Mouse (Mus musculus): ENCODE measurements around the gene Krt75. TPM values are rescaled to one million over a fixed set of nuclear protein-coding genes. Genes with fewer than 3 reads are reported as not detected.

Krt75 gene
- polyA plus RNA-seq, 1 experiment = not detected

DNA sequence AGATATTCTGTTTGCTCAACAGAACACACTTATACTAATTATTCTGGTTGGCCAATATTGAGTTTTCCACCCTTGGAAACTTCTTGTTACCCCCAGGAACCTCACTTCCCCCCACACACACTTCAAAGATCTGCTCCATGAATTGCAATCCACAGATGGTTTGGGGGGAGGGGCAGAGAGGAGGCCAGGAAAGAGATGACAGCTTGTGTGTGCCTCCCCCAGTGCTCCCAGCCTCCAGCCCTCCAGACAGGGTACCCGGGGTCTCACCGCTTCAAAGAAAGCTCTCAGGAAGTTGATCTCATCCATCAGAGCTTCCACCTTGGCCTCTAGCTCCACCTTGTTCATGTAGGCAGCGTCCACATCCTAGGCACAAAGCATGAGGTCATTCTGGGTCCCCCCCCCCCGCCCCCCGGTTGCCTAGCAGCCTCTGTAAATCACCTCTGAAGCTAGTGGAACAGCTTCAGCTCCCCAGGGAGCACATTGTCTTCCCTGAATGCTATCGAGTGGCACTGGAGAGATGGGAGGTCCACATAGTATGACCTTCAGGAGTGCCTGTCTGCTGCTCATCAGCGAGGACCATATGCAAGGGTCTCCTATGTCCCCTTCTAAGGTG, 15.6 kb downstream of the Krt75 start:
- 20% methylated on average over 7 of the region's 7 CpGs for WGBS
- peaks cover 1% of the 10 kb centered on the region; the same call in 1 of the 2 replicates for H3K4me1 ChIP-seq (ENCODE audit: control insufficient read depth, insufficient read depth, low read length)
- no peak overlapping the region for H3K27ac ChIP-seq (ENCODE audit: insufficient read depth, low read depth, low read length)
- TF ChIP-seq CTCF (IDR thresholded peaks at IDR 0.05; ENCODE audit: insufficient read depth, low read depth, low read length) (no peak), POLR2A (IDR thresholded peaks at IDR 0.05; ENCODE audit: insufficient read depth, low read depth, low read length) (no peak)
- H3K4me3 ChIP-seq (ENCODE audit: insufficient read depth, low read depth, low read length) = no peak overlapping the region

DNA sequence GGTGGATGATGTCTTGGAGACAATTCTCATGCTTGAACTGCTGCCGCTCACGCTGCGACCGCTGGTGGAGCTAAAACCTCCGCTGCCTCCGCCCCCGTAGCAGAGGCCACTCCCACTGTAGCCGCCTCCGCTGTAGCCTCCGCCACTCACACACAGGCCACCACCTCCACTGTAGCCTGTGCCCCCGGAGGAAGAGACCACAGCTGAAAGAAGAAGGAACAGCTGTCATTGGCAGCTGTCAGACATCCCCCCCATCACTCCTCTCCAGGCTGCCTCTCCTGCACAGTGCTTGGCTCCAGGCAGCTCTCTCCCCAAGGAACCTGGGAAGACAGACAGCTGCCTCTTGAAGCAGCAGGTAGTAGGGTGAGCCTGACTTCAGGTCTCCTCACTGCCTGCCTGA, 20.5 kb downstream of the Krt75 start:
- TF ChIP-seq POLR2A (IDR thresholded peaks at IDR 0.05; ENCODE audit: insufficient read depth, low read depth, low read length) = no peak
- TF ChIP-seq CTCF (IDR thresholded peaks at IDR 0.05; ENCODE audit: insufficient read depth, low read depth, low read length) = no peak
- H3K4me3 ChIP-seq (ENCODE audit: insufficient read depth, low read depth, low read length) = no peak overlapping the region
- 4% methylated on average over 11 of the region's 11 CpGs for WGBS
- peaks cover 4% of the 10 kb centered on the region; the same call in 1 of the 2 replicates for H3K4me1 ChIP-seq (ENCODE audit: control insufficient read depth, insufficient read depth, low read length)
- H3K27ac ChIP-seq (ENCODE audit: insufficient read depth, low read depth, low read length) = no peak overlapping the region

- peaks cover 4% of the 10 kb centered on the region; the same call in 1 of the 2 replicates for H3K4me1 ChIP-seq (ENCODE audit: control insufficient read depth, insufficient read depth, low read length)
- H3K4me3 ChIP-seq (ENCODE audit: insufficient read depth, low read depth, low read length) = no peak overlapping the region
- 85% methylated on average over 8 of the region's 8 CpGs for WGBS
- TF ChIP-seq POLR2A (IDR thresholded peaks at IDR 0.05; ENCODE audit: insufficient read depth, low read depth, low read length) (no peak), CTCF (IDR thresholded peaks at IDR 0.05; ENCODE audit: insufficient read depth, low read depth, low read length) (no peak)
- H3K27ac ChIP-seq (ENCODE audit: insufficient read depth, low read depth, low read length) = no peak overlapping the region
Measured at GRCm38 (mm10) chr15:101552188-101552587, 21.5 kb downstream of the Krt75 start.

DNA sequence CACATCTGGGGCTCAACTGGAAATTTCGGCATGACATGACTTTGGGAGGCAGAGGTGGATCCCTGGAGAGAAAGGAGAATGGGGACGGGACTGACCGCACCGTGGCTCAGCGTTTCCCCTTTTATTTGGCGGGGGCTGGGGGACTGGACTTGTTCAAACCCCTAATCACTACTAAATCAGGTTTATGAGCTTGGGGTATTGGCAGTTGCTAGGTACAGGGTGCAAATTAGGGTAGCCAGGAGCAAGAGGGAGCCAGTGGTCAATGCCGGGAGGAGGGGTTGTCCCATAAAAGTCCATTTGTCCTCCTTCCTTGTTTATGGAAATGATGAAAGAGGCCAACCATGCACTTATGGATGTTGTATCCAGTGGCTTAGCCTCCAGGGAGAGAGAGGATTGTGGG, 23.1 kb downstream of the Krt75 start, which contains the start of gene Krt82:
TSS of gene Krt82 (minus strand) at position 101 of the 400 bp plus-strand sequence.
- no peak within 1 kb of the TSS for H3K4me3 ChIP-seq (ENCODE audit: insufficient read depth, low read depth, low read length)
- H3K4me1 ChIP-seq (ENCODE audit: control insufficient read depth, insufficient read depth, low read length) = peaks cover 4% of the 10 kb centered on the region; the same call in 1 of the 2 replicates
- no peak for TF ChIP-seq POLR2A (IDR thresholded peaks at IDR 0.05; ENCODE audit: insufficient read depth, low read depth, low read length)
- no peak for TF ChIP-seq CTCF (IDR thresholded peaks at IDR 0.05; ENCODE audit: insufficient read depth, low read depth, low read length)
- no peak within 1 kb of the TSS for H3K27ac ChIP-seq (ENCODE audit: insufficient read depth, low read depth, low read length)
- WGBS = 79% methylated on average over 7 of the region's 7 CpGs

GRCm38 (mm10) chr15:101544478-101544877, 29.2 kb downstream of the Krt75 start:
- 40% methylated on average over 3 of the region's 3 CpGs for WGBS
- Histone ChIP-seq H3K4me3 (ENCODE audit: insufficient read depth, low read depth, low read length) (no peak overlapping the region), H3K4me1 (ENCODE audit: control insufficient read depth, insufficient read depth, low read length) (peaks cover 16% of the 10 kb centered on the region; the same call in 1 of the 2 replicates), H3K27ac (ENCODE audit: insufficient read depth, low read depth, low read length) (no peak overlapping the region)
- TF ChIP-seq POLR2A (IDR thresholded peaks at IDR 0.05; ENCODE audit: insufficient read depth, low read depth, low read length) = no peak
- TF ChIP-seq CTCF (IDR thresholded peaks at IDR 0.05; ENCODE audit: insufficient read depth, low read depth, low read length) = no peak

- no peak for TF ChIP-seq POLR2A (IDR thresholded peaks at IDR 0.05; ENCODE audit: insufficient read depth, low read depth, low read length)
- no peak for TF ChIP-seq CTCF (IDR thresholded peaks at IDR 0.05; ENCODE audit: insufficient read depth, low read depth, low read length)
- WGBS = 68% methylated on average over 9 of the region's 9 CpGs
- H3K27ac ChIP-seq (ENCODE audit: insufficient read depth, low read depth, low read length) = no peak overlapping the region
- H3K4me3 ChIP-seq (ENCODE audit: insufficient read depth, low read depth, low read length) = no peak overlapping the region
- peaks cover 22% of the 10 kb centered on the region for H3K4me1 ChIP-seq (ENCODE audit: control insufficient read depth, insufficient read depth, low read length)
Measured at GRCm38 (mm10) chr15:101542543-101542942, 31.2 kb downstream of the Krt75 start.

GRCm38 (mm10) chr15:101538580-101538900, 35.2 kb downstream of the Krt75 start:
- H3K4me1 ChIP-seq (ENCODE audit: control insufficient read depth, insufficient read depth, low read length) = peaks cover 17% of the 10 kb centered on the region
- no peak for TF ChIP-seq POLR2A (IDR thresholded peaks at IDR 0.05; ENCODE audit: insufficient read depth, low read depth, low read length)
- no peak for TF ChIP-seq CTCF (IDR thresholded peaks at IDR 0.05; ENCODE audit: insufficient read depth, low read depth, low read length)
- no peak overlapping the region for H3K27ac ChIP-seq (ENCODE audit: insufficient read depth, low read depth, low read length)
- H3K4me3 ChIP-seq (ENCODE audit: insufficient read depth, low read depth, low read length) = no peak overlapping the region
- 33% methylated on average over 4 of the region's 4 CpGs for WGBS

DNA sequence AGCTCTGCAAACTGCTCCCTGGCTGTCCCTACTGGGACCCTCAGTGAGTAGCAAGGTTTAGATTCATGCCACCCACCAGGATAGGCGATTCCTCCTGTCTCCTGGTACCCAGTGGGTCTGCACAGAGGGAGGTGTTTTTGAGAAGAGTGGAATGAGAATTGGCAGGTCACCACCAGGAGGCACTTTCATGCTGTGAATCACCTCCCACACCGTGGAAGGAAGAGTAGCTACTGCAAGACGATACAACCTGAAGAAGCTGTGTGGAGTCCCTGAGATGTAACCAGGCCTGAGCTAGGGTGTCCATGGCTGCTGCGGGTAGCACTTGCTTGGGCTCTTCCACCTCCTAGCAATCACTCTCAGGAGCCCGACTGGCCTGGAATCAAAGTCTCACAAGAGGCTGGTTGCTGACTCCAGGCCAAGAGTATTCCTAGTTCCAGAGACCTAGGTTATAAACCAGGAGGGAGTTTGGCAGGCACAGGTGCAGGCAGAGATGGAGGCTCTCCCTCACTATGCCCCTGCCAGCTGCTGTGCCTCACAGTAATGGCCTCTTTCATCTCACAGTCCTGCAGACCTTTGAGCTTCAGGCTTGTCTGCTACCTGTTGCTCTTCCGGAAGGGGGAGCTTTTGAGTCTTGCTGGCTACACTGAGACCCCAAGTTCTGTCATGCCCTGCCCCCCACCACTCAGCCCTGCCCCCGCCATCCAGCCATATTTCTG, 35.7 kb downstream of the Krt75 start:
- no peak overlapping the region for H3K4me3 ChIP-seq (ENCODE audit: insufficient read depth, low read depth, low read length)
- TF ChIP-seq POLR2A (IDR thresholded peaks at IDR 0.05; ENCODE audit: insufficient read depth, low read depth, low read length) (no peak), CTCF (IDR thresholded peaks at IDR 0.05; ENCODE audit: insufficient read depth, low read depth, low read length) (no peak)
- peaks cover 17% of the 10 kb centered on the region for H3K4me1 ChIP-seq (ENCODE audit: control insufficient read depth, insufficient read depth, low read length)
- 46% methylated on average over 7 of the region's 7 CpGs for WGBS
- H3K27ac ChIP-seq (ENCODE audit: insufficient read depth, low read depth, low read length) = no peak overlapping the region

- peaks cover 14% of the 10 kb centered on the region for H3K4me1 ChIP-seq (ENCODE audit: control insufficient read depth, insufficient read depth, low read length)
- TF ChIP-seq CTCF (IDR thresholded peaks at IDR 0.05; ENCODE audit: insufficient read depth, low read depth, low read length) (no peak), POLR2A (IDR thresholded peaks at IDR 0.05; ENCODE audit: insufficient read depth, low read depth, low read length) (no peak)
- no peak overlapping the region for H3K27ac ChIP-seq (ENCODE audit: insufficient read depth, low read depth, low read length)
- 58% methylated on average over 9 of the region's 9 CpGs for WGBS
- H3K4me3 ChIP-seq (ENCODE audit: insufficient read depth, low read depth, low read length) = no peak overlapping the region
Measured at GRCm38 (mm10) chr15:101536054-101536850, 37.5 kb downstream of the Krt75 start.
